Mouse (Mus musculus) MEL (cell line): ENCODE measurements at regions not wholly inside any gene's neighbourhood (a gene's known extent, or its start where the extent isn't known, plus 50 kb on each side); places are given as distances from the start of the nearest gene placed in this dataset.

Experiments
- DNase-seq: peaks from one replicate; pipeline ENCODE4 v3.0.0; 2011; ENCODE audit warnings: low read depth, low spot score
- H3K27ac ChIP-seq: 2 replicates; pipeline ENCODE4 v1.5.1; 2012; ENCODE audit warnings: low read depth, mild to moderate bottlenecking, control low read depth, low read length, moderate library complexity; ENCODE audit not compliant: control insufficient read depth
- H3K27me3 ChIP-seq, 2 experiments: fragments of 150-350 bp in 1 of 2; sonication (generic) in 1 of 2; 2 replicates each; pipeline ENCODE4 v1.6.1; 2012; ENCODE audit warnings: low read length in 2 of 2, mild to moderate bottlenecking in 2 of 2, improper control_type of control experiment in 1 of 2, moderate library complexity in 1 of 2; ENCODE audit not compliant: insufficient read depth in 2 of 2, control insufficient read depth in 1 of 2
- H3K36me3 ChIP-seq, 2 experiments: 2 replicates each; pipeline ENCODE4 v1.6.1; 2012 to 2014; ENCODE audit warnings: low read length in 2 of 2, improper control_type of control experiment in 1 of 2, inconsistent platforms in 1 of 2, mild to moderate bottlenecking in 1 of 2; ENCODE audit not compliant: insufficient read depth in 2 of 2, control insufficient read depth in 1 of 2
- H3K4me1 ChIP-seq, 2 experiments: fragments of 150-350 bp in 1 of 2; sonication (generic) in 1 of 2; 2 replicates each; pipeline ENCODE4 v1.6.1; 2012; ENCODE audit warnings: low read length in 2 of 2, improper control_type of control experiment in 1 of 2, mild to moderate bottlenecking in 1 of 2; ENCODE audit not compliant: insufficient read depth in 2 of 2, control insufficient read depth in 1 of 2
- H3K4me3 ChIP-seq, 2 experiments: fragments of 150-350 bp in 1 of 2; sonication (generic) in 1 of 2; 2 replicates each; pipeline ENCODE4 v1.5.1; 2012; ENCODE audit warnings: low read depth in 2 of 2, low read length in 2 of 2, mild to moderate bottlenecking in 2 of 2, moderate library complexity in 2 of 2, control low read depth in 1 of 2, improper control_type of control experiment in 1 of 2; ENCODE audit not compliant: control insufficient read depth in 1 of 2, insufficient read depth in 1 of 2
- H3K79me2 ChIP-seq: 2 replicates; pipeline ENCODE4 v1.6.1; 2012; ENCODE audit warnings: mild to moderate bottlenecking, low read length, moderate library complexity; ENCODE audit not compliant: control insufficient read depth, poor library complexity, insufficient read depth
- H3K9ac ChIP-seq: 2 replicates; pipeline ENCODE4 v1.6.1; 2012; ENCODE audit warnings: low read depth, mild to moderate bottlenecking, control low read depth, low read length, moderate library complexity; ENCODE audit not compliant: control insufficient read depth, poor library complexity, severe bottlenecking
- H3K9me3 ChIP-seq: fragments of 150-350 bp; sonication (generic); replicated peaks from 2 replicates; pipeline ENCODE4 v1.6.1; 2012; ENCODE audit warnings: mild to moderate bottlenecking, low read length, improper control_type of control experiment, moderate library complexity; ENCODE audit not compliant: insufficient read depth
- CHD1 ChIP-seq: IDR thresholded peaks from 2 replicates; pipeline ENCODE4 v1.6.1; 2012; ENCODE audit warnings: low read depth, mild to moderate bottlenecking, inconsistent platforms, low read length, improper control_type of control experiment
- CTCF ChIP-seq, 3 experiments: IDR thresholded peaks in 2 of 3; conservative IDR thresholded peaks in 1 of 3; 2 replicates each; pipeline ENCODE4 v1.5.1; 2011 to 2012; ENCODE audit warnings: low read length in 3 of 3, low read depth in 2 of 3, mild to moderate bottlenecking in 2 of 3, improper control_type of control experiment in 1 of 3, inconsistent platforms in 1 of 3, mixed read lengths in 1 of 3, moderate library complexity in 1 of 3; ENCODE audit not compliant: control insufficient read depth in 1 of 3, insufficient read depth in 1 of 3, poor library complexity in 1 of 3, severe bottlenecking in 1 of 3
- EP300 ChIP-seq, 2 experiments: IDR thresholded peaks; 2 replicates each; pipeline ENCODE4 v1.6.1; 2011; ENCODE audit warnings: improper control_type of control experiment in 2 of 2, low read length in 2 of 2, low read depth in 1 of 2, mild to moderate bottlenecking in 1 of 2
- GABPA ChIP-seq: IDR thresholded peaks from 2 replicates; pipeline ENCODE4 v1.6.1; 2012; ENCODE audit warnings: low read depth, mild to moderate bottlenecking, inconsistent platforms, low read length, improper control_type of control experiment, moderate library complexity
- GATA1 ChIP-seq: IDR thresholded peaks from 2 replicates; pipeline ENCODE4 v1.6.1; 2011; ENCODE audit warnings: low read depth, low read length, improper control_type of control experiment
- HCFC1 ChIP-seq: IDR thresholded peaks from 2 replicates; pipeline ENCODE4 v1.6.1; 2012; ENCODE audit warnings: low read depth, mild to moderate bottlenecking, inconsistent platforms, low read length, improper control_type of control experiment, moderate library complexity
- JUND ChIP-seq: IDR thresholded peaks from 2 replicates; pipeline ENCODE4 v1.6.1; 2011; ENCODE audit warnings: low read depth, mild to moderate bottlenecking, improper control_type of control experiment, low read length
- KAT2A ChIP-seq: conservative IDR thresholded peaks from 2 replicates; pipeline ENCODE4 v1.6.1; 2012; ENCODE audit warnings: low read depth, low read length, improper control_type of control experiment, inconsistent platforms
- MAX ChIP-seq: IDR thresholded peaks from 2 replicates; pipeline ENCODE4 v1.6.1; 2011; ENCODE audit warnings: low read length, improper control_type of control experiment
- MYB ChIP-seq: IDR thresholded peaks from 2 replicates; pipeline ENCODE4 v1.6.1; 2011; ENCODE audit warnings: mild to moderate bottlenecking, low read depth, low read length, improper control_type of control experiment
- MYC ChIP-seq: IDR thresholded peaks from 2 replicates; pipeline ENCODE4 v1.6.1; 2011; ENCODE audit warnings: low read depth, mild to moderate bottlenecking, low read length, improper control_type of control experiment, moderate library complexity
- POLR2A ChIP-seq, 2 experiments: IDR thresholded peaks; 2 replicates each; pipeline ENCODE4 v1.6.1; 2011 to 2012; ENCODE audit warnings: low read length in 2 of 2, mild to moderate bottlenecking in 2 of 2, control low read depth in 1 of 2, improper control_type of control experiment in 1 of 2, low read depth in 1 of 2, moderate library complexity in 1 of 2; ENCODE audit not compliant: control insufficient read depth in 1 of 2, insufficient read depth in 1 of 2, poor library complexity in 1 of 2
- POLR2AphosphoS5 ChIP-seq: IDR thresholded peaks from 2 replicates; pipeline ENCODE4 v1.6.1; 2012; ENCODE audit warnings: low read depth, borderline replicate concordance, mild to moderate bottlenecking, inconsistent platforms, low read length, moderate library complexity, mixed read lengths
- TCF12 ChIP-seq: IDR thresholded peaks from 2 replicates; pipeline ENCODE4 v1.6.1; 2014; ENCODE audit warnings: low read depth, mild to moderate bottlenecking, inconsistent platforms, low read length, improper control_type of control experiment, moderate library complexity
- USF2 ChIP-seq, 2 experiments: IDR thresholded peaks; 2 replicates each; pipeline ENCODE4 v1.6.1; 2011 to 2012; ENCODE audit warnings: improper control_type of control experiment in 2 of 2, low read length in 2 of 2, borderline replicate concordance in 1 of 2, inconsistent platforms in 1 of 2, low read depth in 1 of 2, mild to moderate bottlenecking in 1 of 2; ENCODE audit not compliant: insufficient read depth in 1 of 2
- ZKSCAN1 ChIP-seq: IDR thresholded peaks from 2 replicates; pipeline ENCODE4 v1.6.1; 2012; ENCODE audit warnings: low read depth, mild to moderate bottlenecking, inconsistent platforms, low read length, improper control_type of control experiment, moderate library complexity

DNA sequence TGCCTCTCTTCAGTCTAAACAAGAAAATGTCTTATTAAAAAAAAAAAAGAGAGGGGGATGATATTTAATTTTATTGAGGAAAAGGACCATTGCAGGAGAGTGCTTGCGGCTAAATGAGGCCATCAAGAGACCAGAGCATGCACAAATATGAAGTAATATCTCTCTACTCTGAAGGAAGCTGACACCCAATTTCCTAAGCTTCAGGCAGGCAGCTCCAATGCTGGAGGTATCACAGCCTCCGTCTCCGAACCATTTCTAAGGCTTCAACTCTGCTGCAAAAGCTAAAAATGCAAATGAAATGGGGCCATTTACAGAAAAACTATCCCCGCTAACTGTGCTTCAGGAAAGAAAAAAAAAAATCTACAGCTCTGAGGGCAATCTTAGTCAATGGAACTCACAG, 164.4 kb upstream of the Camk1g start:
- TF ChIP-seq ZKSCAN1 (no peak), MAX (no peak), EP300 (IDR thresholded peaks at IDR 0.05; ENCODE audit: low read depth in 1 of 2, low read length in 2 of 2) (no peak), MYC (no peak)
- no peaks in the 10 kb centered on the region for H3K4me1 ChIP-seq
- H3K9ac ChIP-seq, result no peak overlapping the region
- H3K36me3 ChIP-seq, result no peaks in the 10 kb centered on the region
- no peak overlapping the region for H3K4me3 ChIP-seq
- no peak overlapping the region for H3K27ac ChIP-seq
- no peaks in the 10 kb centered on the region for H3K27me3 ChIP-seq
- H3K79me2 ChIP-seq, result no peaks in the 10 kb centered on the region
- no peaks in the 10 kb centered on the region for H3K9me3 ChIP-seq
- no peak for DNase-seq

GRCm38 (mm10) chr1:193526501-193526900, 156.4 kb upstream of the Camk1g start:
- Histone ChIP-seq H3K27ac (no peak overlapping the region), H3K4me1 (no peaks in the 10 kb centered on the region), H3K36me3 (no peaks in the 10 kb centered on the region), H3K9me3 (no peaks in the 10 kb centered on the region), H3K27me3 (no peaks in the 10 kb centered on the region), H3K9ac (no peak overlapping the region), H3K4me3 (no peak overlapping the region), H3K79me2 (no peaks in the 10 kb centered on the region)
- DNase-seq, result no peak
- TF ChIP-seq KAT2A, result no peak
- no peak for TF ChIP-seq EP300 (IDR thresholded peaks at IDR 0.05; ENCODE audit: low read depth in 1 of 2, low read length in 2 of 2)
- TF ChIP-seq MYC, result no peak
- no peak for TF ChIP-seq POLR2AphosphoS5
- no peak for TF ChIP-seq USF2 (IDR thresholded peaks at IDR 0.05; ENCODE audit: borderline replicate concordance in 1 of 2, insufficient read depth in 1 of 2, low read depth in 1 of 2, low read length in 2 of 2)
- no peak for TF ChIP-seq HCFC1
- TF ChIP-seq MAX, result no peak
- TF ChIP-seq POLR2A (IDR thresholded peaks at IDR 0.05; ENCODE audit: control insufficient read depth in 1 of 2, insufficient read depth in 1 of 2, low read depth in 1 of 2, low read length in 2 of 2, poor library complexity in 1 of 2), result no peak
- TF ChIP-seq, all 39 proteins: peak for 0

DNA sequence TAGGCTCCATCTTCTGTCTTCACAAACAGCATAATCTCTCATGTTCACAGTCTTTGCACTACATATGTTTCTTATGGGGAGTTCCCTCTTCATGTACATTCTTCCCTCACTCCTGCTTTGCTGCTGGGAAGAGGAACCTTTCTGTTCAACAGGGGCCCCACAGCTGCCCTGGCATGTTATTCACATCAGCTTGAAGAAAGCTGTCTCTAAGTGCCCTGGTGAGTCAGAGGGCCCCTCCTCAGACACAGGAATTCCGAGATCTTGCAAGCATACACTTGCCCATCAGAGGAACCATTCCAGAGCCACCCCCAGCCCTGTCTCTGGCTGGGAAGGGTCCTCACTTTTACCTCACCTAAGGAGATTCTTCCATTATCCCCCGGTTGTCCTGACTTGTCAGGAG, 151.9 kb upstream of the Camk1g start:
- Histone ChIP-seq H3K27me3 (no peaks in the 10 kb centered on the region; a peak in 1 of 4 replicates), H3K9me3 (no peaks in the 10 kb centered on the region)

More for the DNA sequence above, 151.9 kb upstream of the Camk1g start:
- Histone ChIP-seq H3K4me1 (no peaks in the 10 kb centered on the region), H3K27ac (no peak overlapping the region), H3K79me2 (no peaks in the 10 kb centered on the region), H3K9ac (no peak overlapping the region), H3K4me3 (no peak overlapping the region), H3K36me3 (no peaks in the 10 kb centered on the region)
- TF ChIP-seq POLR2AphosphoS5, result no peak
- TF ChIP-seq MYB, result no peak
- no peak for TF ChIP-seq CHD1
- no peak for TF ChIP-seq GABPA
- TF ChIP-seq CTCF (IDR thresholded peaks at IDR 0.05 in 2 of 3, conservative IDR thresholded peaks at IDR 0.05 in 1 of 3; ENCODE audit: control insufficient read depth in 1 of 3, insufficient read depth in 1 of 3, low read depth in 2 of 3, low read length in 3 of 3, poor library complexity in 1 of 3, severe bottlenecking in 1 of 3), result no peak
- TF ChIP-seq TCF12, result no peak
- no peak for TF ChIP-seq JUND
- TF ChIP-seq GATA1, result no peak
- TF ChIP-seq MYC, result no peak
- DNase-seq, result no peak
